Mouse (Mus musculus) cerebellum, adult 9-10 months (tissue): ENCODE measurements at regions not wholly inside any gene's neighbourhood (a gene's known extent, or its start where the extent isn't known, plus 50 kb on each side); places are given as distances from the start of the nearest gene placed in this dataset.
A peak's percentile ranks its signal among the peaks of the same experiment; 100 is the strongest.

Source experiments
- DNase-seq: peaks from one replicate; pipeline ENCODE4 v3.0.0; 2022

GRCm38 (mm10) chr13:31168854-31169253 is 194.8 kb downstream of the Gm5447 start:
- no peak for DNase-seq

DNA sequence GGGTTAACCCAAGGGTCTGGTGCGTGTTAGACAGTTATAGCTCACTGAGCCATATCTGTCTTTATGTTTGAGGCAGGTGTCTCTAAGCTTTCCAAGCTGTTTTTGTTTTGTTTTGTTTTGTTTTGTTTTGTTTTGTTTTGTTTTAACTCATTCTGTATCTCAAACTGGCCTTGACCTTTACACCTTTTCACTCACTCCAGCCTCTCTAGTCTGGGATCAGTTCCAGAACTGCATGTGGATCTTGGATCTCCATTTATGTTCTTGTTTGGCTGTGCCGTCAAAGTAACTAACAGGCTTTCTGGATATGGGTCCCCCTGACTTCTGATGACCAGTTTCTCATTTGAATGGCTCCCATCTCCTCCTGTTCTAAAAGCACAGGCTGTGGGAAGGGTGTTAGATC is 197.7 kb downstream of the Gm5447 start:
- DNase-seq = no peak

DNA sequence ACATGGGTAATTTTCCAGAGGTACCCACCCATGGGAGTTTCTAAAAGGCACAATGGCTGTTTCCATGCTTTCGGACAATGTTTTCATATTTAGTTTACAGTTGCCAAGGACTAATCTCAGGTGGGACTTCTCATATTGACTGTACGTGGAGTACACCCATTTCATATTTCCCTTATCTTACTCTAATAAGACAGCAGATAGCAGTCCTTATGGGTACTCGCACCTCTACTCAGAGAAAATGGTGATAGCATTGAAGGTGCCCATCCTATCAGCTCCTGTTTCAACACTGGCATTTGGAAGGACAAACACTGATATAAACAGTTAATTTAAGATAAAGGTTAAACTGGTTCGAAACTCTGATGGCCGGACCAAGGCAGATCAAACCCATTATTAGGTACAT is 198.6 kb downstream of the Gm5447 start:
- no peak for DNase-seq

DNA sequence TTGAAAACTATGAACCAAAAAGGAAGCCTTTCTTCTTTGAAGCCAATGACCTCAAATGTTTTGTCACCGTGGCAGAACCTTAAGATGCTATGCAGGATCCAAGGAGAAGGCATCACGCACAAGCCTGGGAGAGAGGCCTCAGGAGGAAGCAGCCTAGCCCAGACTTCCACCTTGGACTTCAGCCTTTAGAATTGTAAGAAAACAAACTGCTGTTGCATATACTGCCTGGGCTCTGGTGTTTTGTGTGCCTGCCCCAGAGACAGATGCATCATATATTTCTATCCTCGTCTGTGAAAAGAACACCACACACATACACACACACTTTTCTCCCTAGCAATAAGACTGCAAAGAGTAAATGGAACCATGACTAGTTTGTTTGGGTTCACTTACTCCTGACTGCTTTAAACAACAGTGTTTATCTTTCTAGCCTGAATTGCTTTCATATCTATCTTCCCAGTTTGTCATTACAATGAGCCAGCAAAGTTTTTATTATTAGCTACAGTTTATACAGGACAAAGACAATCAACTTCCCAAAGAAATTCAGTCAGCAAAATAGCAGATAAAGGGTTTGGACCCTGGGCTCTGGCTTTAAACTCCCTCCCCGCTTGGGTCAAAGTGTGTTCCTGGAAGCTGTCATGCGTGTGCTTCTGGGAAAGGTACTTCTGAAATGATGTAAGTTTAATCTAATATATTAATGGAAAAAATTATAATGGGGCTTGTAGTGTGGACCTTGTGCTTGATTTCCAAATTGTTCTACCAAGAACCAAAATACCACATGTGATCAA is 204.2 kb downstream of the Gm5447 start:
- no peak for DNase-seq

- DNase-seq = peak; percentile 8
Observed at GRCm38 (mm10) chr13:31178964-31179363, 205.0 kb downstream of the Gm5447 start.

- DNase-seq = peak; percentile 39
Observed at GRCm38 (mm10) chr13:31179407-31180001, 205.5 kb downstream of the Gm5447 start.

GRCm38 (mm10) chr13:31181530-31181929 is 207.5 kb downstream of the Gm5447 start:
- no peak for DNase-seq

DNA sequence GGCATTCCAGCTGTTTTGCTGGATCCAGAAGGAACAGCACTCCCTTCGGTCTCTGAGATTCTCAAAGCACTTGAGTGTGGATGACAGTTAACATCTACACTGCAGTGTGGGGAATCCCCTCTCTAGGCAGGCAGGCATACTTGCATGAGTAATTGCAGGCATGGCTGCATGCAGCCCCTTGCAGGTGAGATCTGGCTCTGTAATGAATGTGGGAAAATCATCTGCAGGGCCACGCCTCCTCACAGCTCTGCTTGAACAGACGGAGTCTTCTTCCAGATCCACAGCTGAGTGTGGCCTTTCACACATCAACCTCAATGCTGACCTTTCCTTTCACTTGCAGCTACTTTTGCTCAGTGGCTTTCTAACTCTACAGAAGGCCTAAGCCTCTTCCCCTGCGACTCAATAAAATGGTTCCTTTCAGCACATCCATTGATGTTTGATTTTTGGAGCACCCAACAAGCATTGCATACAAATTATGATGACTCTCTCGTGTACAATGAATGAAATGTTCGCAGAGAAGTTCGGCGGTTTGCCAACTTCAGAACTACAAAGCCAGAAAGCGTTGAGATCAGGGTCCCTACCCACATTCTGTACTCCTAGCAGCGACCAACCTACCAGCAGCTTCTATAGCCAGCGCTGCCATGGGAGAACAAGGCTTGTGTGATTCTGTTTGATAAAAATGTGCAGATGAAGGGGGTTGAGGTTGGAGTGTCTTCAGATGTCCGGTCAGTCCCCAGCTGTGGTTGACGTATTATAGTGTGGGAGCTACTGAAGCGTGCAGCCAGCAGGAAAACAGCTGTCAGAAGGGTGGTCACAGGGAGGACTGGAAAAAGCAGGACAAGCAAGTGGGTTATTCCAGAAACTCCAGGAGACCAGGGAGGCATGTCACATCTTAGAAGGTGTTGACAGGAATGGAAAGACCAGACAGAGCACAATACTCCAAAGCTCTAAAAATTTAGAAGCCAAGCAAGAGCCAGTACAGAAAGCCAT is 211.1 kb downstream of the Gm5447 start:
- DNase-seq = no peak

DNA sequence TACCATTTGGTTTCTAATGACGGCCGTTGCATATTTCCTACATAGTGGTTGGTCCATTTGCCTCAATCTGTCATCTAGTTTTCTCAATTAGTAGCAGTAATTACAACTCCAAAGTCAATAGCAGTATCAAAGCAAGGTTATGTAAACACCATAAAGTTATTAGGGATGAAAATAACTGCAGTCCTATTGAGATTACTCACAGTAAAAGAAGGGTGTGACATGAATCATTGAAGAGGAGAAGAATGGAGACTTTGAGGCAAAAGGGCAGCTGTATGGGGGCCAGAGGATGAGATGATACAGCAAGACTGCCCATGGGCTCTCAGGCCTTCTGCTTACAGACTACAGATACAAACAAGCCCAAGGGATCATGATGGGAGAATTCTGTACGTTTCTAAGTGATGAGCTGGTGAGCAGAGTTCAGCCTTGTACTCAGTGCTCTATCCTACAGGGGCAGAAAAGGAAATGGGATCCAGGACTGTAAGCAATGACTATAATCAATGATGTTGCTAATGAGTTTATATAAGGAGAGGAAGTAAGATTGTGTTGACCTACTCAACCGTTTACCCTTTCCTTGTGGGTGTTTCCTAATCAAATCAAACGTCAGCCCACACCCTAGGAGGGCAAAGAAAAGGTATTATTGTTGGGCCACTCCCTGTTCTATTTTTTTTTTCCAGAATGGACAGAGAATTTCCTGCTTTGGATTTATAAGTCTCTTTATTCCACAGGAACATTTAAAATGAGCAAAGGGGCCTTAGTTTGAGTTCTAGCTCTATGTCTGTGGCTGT is 213.0 kb downstream of the Gm5447 start:
- no peak for DNase-seq

GRCm38 (mm10) chr13:31189116-31189515 is 215.1 kb downstream of the Gm5447 start:
- no peak for DNase-seq

- no peak for DNase-seq
Observed at GRCm38 (mm10) chr13:31190036-31190435, 216.0 kb downstream of the Gm5447 start.

DNA sequence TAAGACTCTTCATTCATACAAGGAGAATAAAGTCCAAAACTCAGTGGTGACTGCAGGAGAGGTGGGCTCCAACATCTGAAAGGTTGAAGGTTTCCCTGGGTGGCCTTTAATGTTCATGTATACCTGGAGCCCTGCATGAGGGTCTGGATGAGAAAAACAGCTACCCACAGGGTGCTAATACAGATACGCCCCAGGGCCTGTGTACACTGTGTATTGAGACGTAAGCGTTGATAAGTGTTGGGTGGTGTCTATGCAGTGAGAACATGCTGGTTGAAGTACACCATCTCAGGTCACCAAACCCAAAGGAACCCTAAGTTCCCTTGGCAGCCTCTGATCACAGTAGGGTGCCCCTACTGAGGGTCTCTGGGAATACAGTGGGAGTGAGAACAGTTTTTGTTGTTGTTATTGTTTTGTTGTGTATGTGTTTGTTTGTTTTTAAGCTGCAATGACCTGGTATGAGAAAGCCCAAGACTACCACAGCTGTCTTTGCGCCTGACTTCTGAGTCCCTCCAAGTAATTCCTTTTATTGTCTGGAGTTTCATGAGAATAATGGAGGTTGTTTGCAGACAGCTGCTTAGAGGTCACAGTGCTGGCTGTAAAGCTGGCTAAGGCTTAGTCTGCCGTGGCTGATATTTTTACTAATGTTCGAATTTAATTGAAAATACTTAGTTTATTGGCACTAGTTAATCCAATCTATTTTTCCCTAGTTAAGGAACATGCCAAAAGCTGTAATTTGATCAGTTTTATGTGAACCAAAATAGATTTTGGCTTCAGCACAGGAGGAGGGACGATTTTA is 217.5 kb downstream of the Gm5447 start:
- DNase-seq = no peak

- DNase-seq = no peak
Observed at GRCm38 (mm10) chr13:31194971-31195370, 221.0 kb downstream of the Gm5447 start.

DNA sequence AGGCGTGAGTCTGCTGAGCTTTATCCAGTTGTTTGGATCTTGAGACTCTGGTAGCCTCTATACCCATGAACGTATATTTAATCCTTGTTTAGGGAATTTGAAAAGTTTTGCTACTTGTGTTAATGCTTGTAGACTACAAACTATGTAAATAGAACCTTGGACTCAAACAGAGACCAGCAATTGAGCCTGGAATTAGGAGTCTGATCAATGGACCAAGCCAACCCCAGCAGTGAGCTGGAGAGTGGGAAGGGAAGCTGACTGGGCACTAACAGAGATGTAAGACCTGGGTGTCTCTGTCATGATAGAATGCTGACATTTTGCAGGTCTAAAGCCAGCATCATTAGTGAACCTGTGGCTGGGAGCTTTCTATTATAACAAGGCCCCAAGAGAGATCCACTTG is 222.5 kb downstream of the Gm5447 start:
- no peak for DNase-seq

- DNase-seq = no peak
Observed at GRCm38 (mm10) chr13:31197593-31197992, 223.6 kb downstream of the Gm5447 start.

DNA sequence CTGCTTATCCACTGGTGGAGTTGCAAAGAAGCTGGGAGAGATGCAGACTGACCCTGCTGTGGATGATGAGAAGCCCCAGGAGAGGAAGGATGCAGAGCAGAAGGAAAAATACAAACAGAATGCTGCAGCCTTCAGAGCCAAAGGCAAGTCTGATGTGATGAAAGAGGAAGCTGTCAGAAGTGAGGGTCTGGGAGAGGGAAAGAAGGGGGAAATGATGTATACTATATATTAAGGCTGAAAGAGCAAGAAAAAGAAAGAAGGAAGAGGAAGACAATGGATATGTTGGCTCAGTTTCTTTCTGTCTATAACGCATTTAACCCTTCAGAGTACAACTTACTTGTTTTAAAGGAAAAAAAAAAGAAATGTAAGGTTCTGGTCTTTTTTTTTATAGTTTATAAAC is 225.4 kb downstream of the Gm5447 start:
- DNase-seq = no peak

GRCm38 (mm10) chr13:31204068-31204467 is 230.1 kb downstream of the Gm5447 start:
- no peak for DNase-seq

DNA sequence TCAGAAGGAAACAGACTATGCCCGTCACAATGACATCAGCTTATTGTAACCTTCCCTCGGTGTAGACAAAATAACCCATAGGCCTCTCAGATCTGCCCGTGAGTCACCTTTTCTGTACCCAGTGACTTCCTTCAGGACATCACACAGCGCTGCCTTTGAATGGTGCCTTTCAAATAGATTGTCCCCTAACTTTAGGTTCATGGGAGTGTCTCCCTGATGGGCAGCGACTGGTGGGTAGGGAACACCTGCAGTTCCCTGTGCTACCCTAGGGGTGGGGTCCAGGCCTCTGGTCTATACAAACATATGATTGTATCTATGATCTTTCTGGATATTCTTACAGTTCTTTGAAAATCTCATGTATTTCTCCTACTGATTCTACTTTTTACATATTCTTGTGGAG is 232.4 kb downstream of the Gm5447 start:
- no peak for DNase-seq

GRCm38 (mm10) chr13:31207709-31208108 is 233.7 kb downstream of the Gm5447 start:
- DNase-seq = no peak

GRCm38 (mm10) chr13:31223016-31223415 is 249.0 kb downstream of the Gm5447 start:
- DNase-seq = no peak

DNA sequence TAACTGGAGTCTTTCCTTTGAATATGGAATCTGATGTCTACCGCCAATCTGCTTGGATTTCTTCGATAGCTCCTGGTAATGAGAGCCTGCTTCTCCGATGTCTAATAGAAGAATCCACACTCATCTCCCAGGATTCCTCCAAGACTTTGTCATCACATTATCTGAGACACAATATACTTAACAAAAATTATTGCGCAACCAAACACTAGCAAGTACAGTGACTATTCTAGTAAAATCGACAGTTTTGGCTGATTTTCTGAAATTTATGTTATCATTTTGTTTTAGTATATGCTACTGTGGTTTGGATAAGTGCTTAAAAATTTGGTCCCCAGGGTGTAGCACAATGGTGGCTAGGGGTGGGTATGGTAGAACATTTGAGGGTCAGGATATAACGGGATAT is 266.5 kb downstream of the Gm5447 start:
- DNase-seq = no peak

DNA sequence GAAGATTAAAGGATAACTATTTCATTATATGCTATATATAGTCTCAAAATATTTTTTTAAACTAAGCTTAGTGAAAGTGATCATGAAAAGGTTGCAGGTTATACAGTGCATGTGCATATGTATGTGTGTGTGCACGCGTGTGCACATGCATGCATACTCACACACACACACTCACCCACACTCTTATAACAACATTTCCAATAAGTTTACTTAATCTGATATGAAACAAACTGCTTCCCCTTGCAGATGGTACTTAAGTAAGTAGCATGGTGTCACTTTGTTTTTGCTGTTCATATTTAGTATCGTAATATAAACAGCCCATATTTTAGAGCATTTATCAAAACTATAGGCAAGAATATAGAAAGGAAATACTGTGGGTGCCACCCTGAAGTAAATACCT is 275.0 kb downstream of the Gm5447 start:
- no peak for DNase-seq
